Mouse (Mus musculus) liver, embryonic 14 days (tissue): ENCODE results near the gene Arhgef38. TPM values are rescaled to one million over a fixed set of nuclear protein-coding genes. Genes with fewer than 3 reads are reported as not detected.

Experiments
- polyA plus RNA-seq: library from polyadenylated mRNA; depleted of rRNA; stranded (reverse); fragments of >200 nt; gene quantifications from 2 replicates; pipeline ENCODE4 v1.2.3, GENCODE M21; 2012; rRNA removed

Gene Arhgef38
- 0.01 TPM in 1 of 2 replicates, not detected in the other for polyA plus RNA-seq

DNA sequence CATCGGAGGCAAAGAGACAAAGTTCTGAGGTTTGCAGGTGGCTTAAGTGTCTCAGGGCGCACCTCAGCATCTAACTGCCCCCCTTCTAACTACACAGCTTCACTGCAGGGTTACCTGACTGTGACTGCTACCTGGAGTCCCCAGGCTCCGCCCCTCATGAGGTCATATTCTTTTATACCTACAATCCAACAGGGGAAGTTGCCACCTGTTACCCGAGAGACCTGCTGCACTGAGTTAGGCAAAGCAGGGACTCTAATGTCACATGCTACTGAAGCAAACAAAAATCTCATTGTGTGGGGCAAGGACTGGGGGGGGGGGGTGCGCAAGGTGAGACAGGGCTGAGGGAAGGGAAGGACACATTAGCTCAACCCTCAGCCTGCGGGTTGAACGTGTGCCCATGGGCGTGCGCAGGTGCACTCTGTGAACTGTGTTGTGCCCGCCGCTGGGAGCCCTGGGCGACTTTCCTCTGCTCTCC lies at the start of gene Arhgef38:
Gene Arhgef38, minus strand, starts transcription at position 129 of the 475 bp plus-strand sequence.

DNA sequence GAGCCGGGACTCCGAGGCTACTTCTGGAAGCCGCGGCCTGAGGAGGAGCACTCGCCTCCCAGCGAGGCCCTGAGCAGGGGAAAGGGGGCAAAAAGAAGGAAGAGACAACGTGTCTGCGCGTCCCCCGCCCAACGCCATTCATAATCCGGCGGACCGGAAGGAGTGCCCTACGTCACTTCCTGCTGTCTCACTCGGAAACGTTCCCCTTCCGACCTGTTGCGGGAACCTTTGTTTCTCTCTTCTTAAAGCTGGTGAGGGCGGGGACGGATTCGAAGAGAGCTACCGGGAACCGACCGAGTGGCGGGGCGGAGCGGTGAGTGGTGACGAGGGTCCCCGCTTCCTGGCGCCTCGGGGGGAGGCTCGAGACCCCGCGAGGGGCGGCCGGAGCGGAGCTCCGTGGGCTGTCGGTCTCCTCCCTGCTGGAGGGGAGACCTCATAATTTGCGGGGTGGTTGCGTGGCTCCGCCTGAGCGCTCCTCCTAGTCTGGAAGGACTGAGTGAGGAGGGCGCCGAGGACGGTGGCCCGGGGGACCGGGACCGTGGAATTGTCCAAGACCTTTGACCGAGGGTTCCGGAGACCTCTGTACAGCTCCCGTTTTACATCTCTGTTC lies 143.0 kb downstream of the Arhgef38 start, which contains the start of the genes Ints12 and Gstcd:
Gene Ints12, plus strand, starts transcription at position 177 of the 610 bp plus-strand sequence.
Gene Gstcd, minus strand, starts transcription at position 370 of the 610 bp plus-strand sequence.

Other genes starting within 250 kb of the Arhgef38 start
- 5.8 and 6.9 TPM in 2 replicates for gene Ints12, start 143.1 kb downstream of the Arhgef38 start, polyA plus RNA-seq
- 5.7 and 6.2 TPM in 2 replicates for gene Gstcd, start 142.9 kb downstream of the Arhgef38 start, polyA plus RNA-seq
- gene Ppa2, start 75.2 kb upstream of the Arhgef38 start, polyA plus RNA-seq = 20.4 and 20.6 TPM in 2 replicates